Mouse (Mus musculus): Measurements from ENCODE around the gene Olfr742. TPM values are rescaled to one million over a fixed set of nuclear protein-coding genes. Genes with fewer than 3 reads are reported as not detected.

The Olfr742 gene
- not detected in 2 replicates for polyA plus RNA-seq (2015; fragmentation: Nextera tagmentation; extraction: Ambion mirVana)

DNA sequence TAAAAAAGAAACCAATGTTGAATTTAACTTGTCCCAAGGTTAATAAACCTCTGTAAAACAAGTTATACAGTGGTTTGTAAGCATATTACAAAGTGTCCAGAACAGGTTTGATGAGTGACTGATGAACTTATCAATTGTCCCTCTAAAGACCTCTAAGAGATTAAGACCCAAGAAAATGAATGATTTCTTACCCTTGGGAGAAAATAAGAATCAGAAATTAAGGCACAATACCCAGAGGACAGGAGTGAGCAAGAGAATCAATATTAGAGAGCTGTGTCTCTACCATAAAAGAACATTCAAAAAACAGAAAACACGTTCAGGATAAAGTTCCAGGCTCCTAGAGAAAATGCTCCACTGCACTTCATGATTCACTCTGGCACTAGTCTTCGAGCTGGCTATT, at the start of gene Olfr742:
Gene Olfr742, plus strand, starts transcription at position 301 of the 400 bp plus-strand sequence.
- Histone ChIP-seq H3K4me1 (ENCODE audit: control insufficient read depth, insufficient read depth, low read depth, low read length) (no peaks in the 10 kb centered on the region), H3K9me3 (ENCODE audit: control insufficient read depth, low read length) (no peaks in the 10 kb centered on the region), H3K4me3 (ENCODE audit: low read length) (no peak within 1 kb of the TSS), H3K9ac (ENCODE audit: low read depth, low read length) (no peak within 1 kb of the TSS), H3K36me3 (ENCODE audit: control insufficient read depth, insufficient read depth, low read length) (no peaks in the 10 kb centered on the region), H3K27me3 (replicated peaks; ENCODE audit: control insufficient read depth, insufficient read depth, low read length) (no peaks in the 10 kb centered on the region), H3K27ac (ENCODE audit: low read depth, low read length) (no peak within 1 kb of the TSS), H3K4me2 (ENCODE audit: low read length) (no peak within 1 kb of the TSS)
- no peak for ATAC-seq
- whole genome bisulfite sequencing, result 66% methylated on average over 2 of the region's 2 CpGs

GRCm38 (mm10) chr14:50472438-50472837, 31.0 kb upstream of the Olfr742 start, which contains the start of gene Olfr741:
Gene Olfr741, plus strand, starts transcription at chr14:50472738.
- no peak within 1 kb of the TSS for H3K9ac ChIP-seq (ENCODE audit: low read depth, low read length)
- WGBS, result 75% methylated on average over 2 of the region's 2 CpGs
- H3K4me1 ChIP-seq (ENCODE audit: control insufficient read depth, insufficient read depth, low read depth, low read length), result no peaks in the 10 kb centered on the region
- H3K36me3 ChIP-seq (ENCODE audit: control insufficient read depth, insufficient read depth, low read length), result no peaks in the 10 kb centered on the region
- no peaks in the 10 kb centered on the region for H3K27me3 ChIP-seq (replicated peaks; ENCODE audit: control insufficient read depth, insufficient read depth, low read length)
- H3K4me3 ChIP-seq (ENCODE audit: low read length), result no peak within 1 kb of the TSS
- H3K4me2 ChIP-seq (ENCODE audit: low read length), result no peak within 1 kb of the TSS
- no peaks in the 10 kb centered on the region for H3K9me3 ChIP-seq (ENCODE audit: control insufficient read depth, low read length)
- no peak for ATAC-seq
- no peak within 1 kb of the TSS for H3K27ac ChIP-seq (ENCODE audit: low read depth, low read length)

- Histone ChIP-seq H3K9me3 (ENCODE audit: control insufficient read depth, low read length) (no peaks in the 10 kb centered on the region), H3K4me3 (ENCODE audit: low read length) (no peak overlapping the region), H3K36me3 (ENCODE audit: control insufficient read depth, insufficient read depth, low read length) (no peaks in the 10 kb centered on the region), H3K4me1 (ENCODE audit: control insufficient read depth, insufficient read depth, low read depth, low read length) (no peaks in the 10 kb centered on the region), H3K4me2 (ENCODE audit: low read length) (no peak overlapping the region), H3K27ac (ENCODE audit: low read depth, low read length) (no peak overlapping the region), H3K27me3 (replicated peaks; ENCODE audit: control insufficient read depth, insufficient read depth, low read length) (no peaks in the 10 kb centered on the region), H3K9ac (ENCODE audit: low read depth, low read length) (no peak overlapping the region)
- 79% methylated on average over 2 of the region's 2 CpGs for WGBS
- ATAC-seq, result no peak
Measured at GRCm38 (mm10) chr14:50478406-50478805, 25.0 kb upstream of the Olfr742 start.

DNA sequence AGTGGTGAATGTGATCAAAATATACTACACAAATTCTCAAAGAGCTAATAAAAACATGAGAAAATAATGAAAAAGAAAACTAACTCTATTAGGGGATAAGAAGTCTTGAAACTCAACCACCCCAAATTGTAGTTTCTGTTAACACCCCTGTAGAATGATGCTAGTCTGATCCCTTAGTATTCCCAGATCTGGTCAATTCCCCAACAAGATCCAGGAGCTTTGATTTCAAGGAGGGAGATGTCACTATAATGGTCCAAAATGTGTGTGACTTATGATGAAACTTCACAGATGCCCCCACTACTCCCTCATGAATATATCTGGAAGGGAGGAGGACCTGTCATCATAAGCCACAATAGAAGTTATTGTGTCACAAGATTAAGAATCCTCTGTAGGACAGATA, 18.1 kb downstream of the Olfr742 start, which contains the start of gene Olfr743:
Gene Olfr743, plus strand, starts transcription at position 301 of the 400 bp plus-strand sequence.
- no peaks in the 10 kb centered on the region for H3K36me3 ChIP-seq (ENCODE audit: control insufficient read depth, insufficient read depth, low read length)
- H3K4me2 ChIP-seq (ENCODE audit: low read length), result no peak within 1 kb of the TSS
- ATAC-seq, result no peak
- no peak within 1 kb of the TSS for H3K27ac ChIP-seq (ENCODE audit: low read depth, low read length)
- H3K27me3 ChIP-seq (replicated peaks; ENCODE audit: control insufficient read depth, insufficient read depth, low read length), result no peaks in the 10 kb centered on the region
- H3K9ac ChIP-seq (ENCODE audit: low read depth, low read length), result no peak within 1 kb of the TSS
- no peaks in the 10 kb centered on the region; the same call in 1 of the 2 replicates for H3K9me3 ChIP-seq (ENCODE audit: control insufficient read depth, low read length)
- no peaks in the 10 kb centered on the region for H3K4me1 ChIP-seq (ENCODE audit: control insufficient read depth, insufficient read depth, low read depth, low read length)
- no peak within 1 kb of the TSS for H3K4me3 ChIP-seq (ENCODE audit: low read length)

- Histone ChIP-seq H3K4me3 (ENCODE audit: low read length) (no peak overlapping the region), H3K9me3 (ENCODE audit: control insufficient read depth, low read length) (no peaks in the 10 kb centered on the region; the same call in 1 of the 2 replicates), H3K27ac (ENCODE audit: low read depth, low read length) (no peak overlapping the region), H3K9ac (ENCODE audit: low read depth, low read length) (no peak overlapping the region), H3K36me3 (ENCODE audit: control insufficient read depth, insufficient read depth, low read length) (no peaks in the 10 kb centered on the region), H3K4me1 (ENCODE audit: control insufficient read depth, insufficient read depth, low read depth, low read length) (no peaks in the 10 kb centered on the region), H3K27me3 (replicated peaks; ENCODE audit: control insufficient read depth, insufficient read depth, low read length) (no peaks in the 10 kb centered on the region), H3K4me2 (ENCODE audit: low read length) (no peak overlapping the region)
- WGBS, result 93% methylated on average over 2 of the region's 2 CpGs
- no peak for ATAC-seq
Measured at GRCm38 (mm10) chr14:50552734-50553133, 49.3 kb downstream of the Olfr742 start.

Other genes with a start within 250 kb of the Olfr742 start
- gene Olfr732, start 219.4 kb upstream of the Olfr742 start, polyA plus RNA-seq (2015; fragmentation: Nextera tagmentation; extraction: Ambion mirVana), result not detected in 2 replicates
- not detected in 2 replicates for gene Olfr733, start 202.1 kb upstream of the Olfr742 start, polyA plus RNA-seq (2015; fragmentation: Nextera tagmentation; extraction: Ambion mirVana)
- not detected in 2 replicates for gene Olfr734, start 176.8 kb upstream of the Olfr742 start, polyA plus RNA-seq (2015; fragmentation: Nextera tagmentation; extraction: Ambion mirVana)
- not detected in 2 replicates for gene Olfr735, start 154.7 kb upstream of the Olfr742 start, polyA plus RNA-seq (2015; fragmentation: Nextera tagmentation; extraction: Ambion mirVana)
- not detected in 2 replicates for gene Tlr11, start 145.7 kb upstream of the Olfr742 start, polyA plus RNA-seq (2015; fragmentation: Nextera tagmentation; extraction: Ambion mirVana)
- gene Olfr736, start 122.4 kb upstream of the Olfr742 start, polyA plus RNA-seq (2015; fragmentation: Nextera tagmentation; extraction: Ambion mirVana), result not detected in 2 replicates
- gene Olfr738, start 96.0 kb upstream of the Olfr742 start, polyA plus RNA-seq (2015; fragmentation: Nextera tagmentation; extraction: Ambion mirVana), result not detected in 2 replicates
- gene Olfr739, start 85.0 kb upstream of the Olfr742 start, polyA plus RNA-seq (2015; fragmentation: Nextera tagmentation; extraction: Ambion mirVana), result not detected in 2 replicates
- gene Olfr740, start 58.1 kb upstream of the Olfr742 start, polyA plus RNA-seq (2015; fragmentation: Nextera tagmentation; extraction: Ambion mirVana), result not detected in 2 replicates
- not detected in 2 replicates for gene Olfr741, start 30.9 kb upstream of the Olfr742 start, polyA plus RNA-seq (2015; fragmentation: Nextera tagmentation; extraction: Ambion mirVana)
- not detected in 2 replicates for gene Olfr743, start 18.2 kb downstream of the Olfr742 start, polyA plus RNA-seq (2015; fragmentation: Nextera tagmentation; extraction: Ambion mirVana)
- gene Olfr744, start 111.3 kb downstream of the Olfr742 start, polyA plus RNA-seq (2015; fragmentation: Nextera tagmentation; extraction: Ambion mirVana), result not detected in 2 replicates
- gene Olfr745, start 135.8 kb downstream of the Olfr742 start, polyA plus RNA-seq (2015; fragmentation: Nextera tagmentation; extraction: Ambion mirVana), result not detected in 2 replicates
- gene Olfr746, start 143.5 kb downstream of the Olfr742 start, polyA plus RNA-seq (2015; fragmentation: Nextera tagmentation; extraction: Ambion mirVana), result not detected in 2 replicates
- not detected in 2 replicates for gene Olfr747, start 189.6 kb downstream of the Olfr742 start, polyA plus RNA-seq (2015; fragmentation: Nextera tagmentation; extraction: Ambion mirVana)
- gene Olfr748, start 203.8 kb downstream of the Olfr742 start, polyA plus RNA-seq (2015; fragmentation: Nextera tagmentation; extraction: Ambion mirVana), result not detected in 2 replicates
- not detected in 2 replicates for gene Olfr749, start 241.5 kb downstream of the Olfr742 start, polyA plus RNA-seq (2015; fragmentation: Nextera tagmentation; extraction: Ambion mirVana)